Mouse (Mus musculus) layer of hippocampus, postnatal 25 days (tissue): Measurements from ENCODE around the gene Pdrg1. TPM values are rescaled to one million over a fixed set of nuclear protein-coding genes. Genes with fewer than 3 reads are reported as not detected.

Experiments used
- DNase-seq, 2 experiments: peaks; one replicate each; pipeline ENCODE4 v3.0.0; 2022; ENCODE audit warnings: mixed read lengths in 2 of 2, low spot score in 1 of 2; ENCODE audit errors: extremely low spot score in 1 of 2
- total RNA-seq, 2 experiments: library from RNA; stranded (reverse); gene quantifications; 2 replicates each; pipeline ENCODE4 v1.2.3; 2021

Pdrg1 gene
- total RNA-seq, 2 experiments from 2014 or later, result 41.2 to 43.8 TPM

GRCm38 (mm10) chr2:152976991-152977390 is 38.2 kb downstream of the Pdrg1 start:
- no peak for DNase-seq

GRCm38 (mm10) chr2:152965555-152965954 is 49.7 kb downstream of the Pdrg1 start:
- DNase-seq, result no peak

- DNase-seq, result peak; percentile 61 to 66
Observed at GRCm38 (mm10) chr2:152962091-152962793, 53.0 kb downstream of the Pdrg1 start, which contains the start of gene Ttll9. Gene Ttll9, plus strand, starts transcription at chr2:152962485.

Other genes starting within 250 kb of the Pdrg1 start
- 100 to 1,000 TPM; 121 to 144 TPM for gene Bcl2l1, start 183.7 kb downstream of the Pdrg1 start, total RNA-seq
- gene Tpx2, start 167.5 kb downstream of the Pdrg1 start, total RNA-seq, result 1 to 10 TPM; 1.5 to 2.6 TPM
- gene Mylk2, start 104.1 kb downstream of the Pdrg1 start, total RNA-seq, result not detected
- 1 to 10 TPM in 1 of 2 experiments, under 1 TPM in 1; 0.56 to 1.0 TPM for gene Foxs1, start 82.2 kb downstream of the Pdrg1 start, total RNA-seq
- gene Dusp15, start 63.7 kb downstream of the Pdrg1 start, total RNA-seq, result 10 to 100 TPM; 14.5 to 17.1 TPM
- gene Ttll9, start 52.9 kb downstream of the Pdrg1 start, total RNA-seq, result 1 to 10 TPM in 1 of 2 experiments, under 1 TPM in 1; 0.94 to 1.3 TPM
- 1 to 10 TPM; 1.9 to 2.1 TPM for gene Xkr7, start 16.4 kb upstream of the Pdrg1 start, total RNA-seq
- gene Ccm2l, start 50.5 kb upstream of the Pdrg1 start, total RNA-seq, result 1 to 10 TPM; 3.9 to 5.2 TPM
- gene Hck, start 93.0 kb upstream of the Pdrg1 start, total RNA-seq, result 1 to 10 TPM; 1.6 to 1.8 TPM
- gene Tm9sf4, start 145.9 kb upstream of the Pdrg1 start, total RNA-seq, result 10 to 100 TPM; 88.6 to 97.6 TPM
- gene Tspyl3, start 210.0 kb upstream of the Pdrg1 start, total RNA-seq, result 10 to 100 TPM; 22.0 to 26.2 TPM
- 1 to 10 TPM; 4.6 to 5.4 TPM for gene Plagl2, start 226.0 kb upstream of the Pdrg1 start, total RNA-seq
- 10 to 100 TPM; 14.3 to 21.1 TPM for gene Pofut1, start 226.1 kb upstream of the Pdrg1 start, total RNA-seq